Mouse (Mus musculus) heart, postnatal 0 days (tissue): ENCODE results near the gene Lamb1.

Experiments
- CTCF ChIP-seq: IDR thresholded peaks from 2 replicates; pipeline ENCODE4 v1.5.1; 2016; ENCODE audit warnings: antibody characterized with exemption, control low read depth, low read depth
- EP300 ChIP-seq: IDR thresholded peaks from 2 replicates; pipeline ENCODE4 v1.6.1; 2016; ENCODE audit warnings: antibody characterized with exemption, low read depth

GRCm38 (mm10) chr12:31280318-31280717 is 15.3 kb downstream of the Lamb1 start:
- TF ChIP-seq CTCF (no peak), EP300 (no peak)
